Mouse (Mus musculus) c-Kit-positive CD71-positive TER-119-positive erythroid progenitor cells, embryonic 14.5 days (primary cell): ENCODE results near the gene Gm8297.
"Not testable (repeated sequence)": the region's sequence is repeated elsewhere in the genome, so short reads cannot be mapped to it uniquely, and the experiment has no call there.

ENCODE experiments used
- DNase-seq: peaks from one replicate; pipeline ENCODE4 v3.0.0-alpha.2; 2013; ENCODE audit warnings: low spot score

Gene Gm8297

GRCm38 (mm10) chr14:4983635-4984034 is at the start of gene Gm8297:
Gene Gm8297, plus strand, starts transcription at chr14:4983935.
- not testable (repeated sequence) for DNase-seq

DNA sequence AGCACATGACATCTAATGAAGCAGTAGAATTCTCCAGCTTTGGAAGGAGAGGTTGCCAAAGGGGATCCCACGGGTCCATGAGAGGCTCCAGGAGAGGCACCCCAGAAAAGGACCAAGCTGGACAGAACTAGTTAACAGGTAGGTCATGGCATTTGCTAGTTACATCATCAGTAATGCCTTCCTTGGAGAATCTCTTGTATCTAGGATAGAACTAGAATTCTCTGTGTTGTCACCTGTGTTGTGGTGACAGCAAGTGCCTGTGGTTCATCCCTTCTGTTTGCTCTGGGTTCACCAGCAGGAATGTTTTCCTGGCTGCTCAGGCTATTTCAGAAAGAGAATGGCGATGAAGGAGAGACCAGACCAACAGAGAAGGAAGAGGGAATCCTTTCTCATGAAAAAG is 31.9 kb downstream of the Gm8297 start, which contains the start of gene Gm3298:
Gene Gm3298 (plus strand): TSS at position 301 of the 400 bp plus-strand sequence.
- not testable (repeated sequence) for DNase-seq
